Mouse (Mus musculus) lung, postnatal 36 days (tissue): ENCODE results near the gene Lrrc8c.
A peak's percentile ranks its signal among the peaks of the same experiment; 100 is the strongest.

Source experiments
- DNase-seq: peaks from one replicate; pipeline ENCODE4 v3.0.0; 2022; ENCODE audit warnings: mixed read lengths

Lrrc8c gene

GRCm38 (mm10) chr5:105501136-105501535 is 18.1 kb upstream of the Lrrc8c start:
- DNase-seq = no peak

GRCm38 (mm10) chr5:105508813-105509212 is 10.4 kb upstream of the Lrrc8c start:
- no peak for DNase-seq

- no peak for DNase-seq
Observed at GRCm38 (mm10) chr5:105512297-105512696, 6.9 kb upstream of the Lrrc8c start.

- DNase-seq = no peak
Observed at GRCm38 (mm10) chr5:105515532-105515931, 3.7 kb upstream of the Lrrc8c start.

- no peak for DNase-seq
Observed at GRCm38 (mm10) chr5:105516290-105516689, 2.9 kb upstream of the Lrrc8c start.

DNA sequence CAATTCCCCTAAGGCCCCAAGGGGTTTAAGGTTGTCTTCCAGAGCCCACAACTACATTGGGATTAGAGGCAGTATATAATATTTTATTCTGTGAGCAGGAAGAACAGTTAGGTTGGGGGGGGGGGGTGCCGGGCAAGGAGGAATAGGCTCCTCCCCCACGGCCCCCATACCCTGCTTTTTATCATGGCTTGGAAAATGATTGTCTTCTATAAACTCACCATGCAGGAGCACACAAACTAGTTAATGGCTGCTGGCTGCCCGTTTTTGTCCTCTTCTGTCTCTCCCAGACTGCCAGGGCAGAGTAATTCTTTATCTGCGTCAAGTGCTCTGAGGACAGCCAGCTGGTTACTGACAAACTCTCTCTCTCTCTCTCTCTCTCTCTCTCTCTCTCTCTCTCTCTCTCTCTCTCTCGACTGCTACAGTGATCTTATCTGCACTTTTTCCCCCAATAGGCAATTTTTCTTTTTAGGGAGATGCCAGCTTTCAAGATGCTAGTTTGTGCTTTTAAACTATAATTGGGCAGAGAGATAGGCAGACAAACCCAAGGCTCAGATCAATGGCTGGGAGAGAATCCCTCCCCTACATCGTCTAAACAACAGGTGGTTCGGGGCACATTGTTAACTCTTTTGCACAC is 1.1 kb upstream of the Lrrc8c start:
- no peak for DNase-seq

DNA sequence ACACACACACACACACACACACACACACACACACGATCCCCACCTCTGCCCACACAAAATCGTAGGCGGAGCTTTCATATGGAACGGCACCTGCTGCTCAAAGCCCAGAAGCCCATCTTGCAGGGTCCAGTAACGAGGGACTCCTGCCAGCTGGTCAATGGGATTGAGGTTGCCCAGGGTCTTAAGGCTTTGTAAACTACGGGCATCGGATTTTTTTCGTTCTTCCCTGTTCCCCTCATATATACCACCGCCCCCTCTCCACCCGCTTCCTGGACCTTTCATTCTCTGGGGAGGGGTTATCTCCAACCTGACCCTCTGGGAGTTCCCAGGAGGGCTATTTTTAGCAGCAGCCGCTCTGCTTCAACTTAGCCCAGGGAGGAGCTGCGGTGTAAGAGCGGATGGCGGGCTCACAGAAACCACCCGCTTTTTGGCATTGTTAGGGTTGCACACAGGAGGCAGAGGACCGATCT is 527 bp upstream of the Lrrc8c start:
- peak; percentile 33 for DNase-seq

GRCm38 (mm10) chr5:105519976-105520300 is 750 bp downstream of the Lrrc8c start:
- no peak for DNase-seq

DNA sequence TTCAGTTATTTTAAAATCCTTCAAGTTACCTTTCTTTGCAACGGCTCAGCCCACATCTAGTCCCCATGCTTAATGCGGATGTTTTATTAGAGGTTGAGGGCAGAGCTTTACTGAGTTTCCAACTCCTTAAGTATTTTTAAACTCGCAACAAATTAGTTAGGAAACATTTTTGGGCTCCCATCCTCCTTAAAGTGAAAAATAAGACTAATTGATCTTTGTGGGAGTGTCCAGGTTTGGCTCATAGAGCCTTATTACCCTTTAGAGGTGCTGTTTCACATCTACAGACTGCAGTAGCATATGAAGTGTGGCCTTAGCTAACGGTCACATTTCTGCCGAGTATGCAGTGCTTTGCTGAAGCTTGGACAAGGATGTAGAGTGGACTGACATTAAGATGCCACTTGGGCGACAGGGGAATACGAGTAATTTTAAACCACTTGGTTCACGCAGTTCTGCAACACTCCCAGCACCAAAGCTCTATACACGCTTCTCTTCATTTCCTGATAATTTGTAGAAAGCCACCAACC is 1.3 kb downstream of the Lrrc8c start:
- DNase-seq = no peak

DNA sequence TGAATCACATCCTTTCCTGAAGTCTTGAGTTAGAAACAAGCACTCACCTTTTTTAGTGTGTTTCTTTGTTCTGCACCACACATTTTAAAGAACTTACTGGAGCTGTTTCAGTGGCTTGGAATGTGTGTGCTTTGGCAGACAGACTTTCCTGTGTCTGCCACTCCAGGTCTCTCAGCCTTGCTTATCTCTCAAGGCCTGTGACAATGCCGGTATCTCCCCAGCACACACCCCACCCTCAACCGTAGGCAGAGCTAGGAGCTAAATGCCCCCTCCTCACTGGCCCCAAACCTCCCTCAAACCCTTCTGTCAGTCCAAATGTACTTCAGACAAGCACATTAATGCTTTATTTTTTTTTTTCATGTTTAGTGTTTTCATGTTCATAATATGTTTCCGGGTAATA is 4.3 kb downstream of the Lrrc8c start:
- peak; percentile 57 for DNase-seq

DNA sequence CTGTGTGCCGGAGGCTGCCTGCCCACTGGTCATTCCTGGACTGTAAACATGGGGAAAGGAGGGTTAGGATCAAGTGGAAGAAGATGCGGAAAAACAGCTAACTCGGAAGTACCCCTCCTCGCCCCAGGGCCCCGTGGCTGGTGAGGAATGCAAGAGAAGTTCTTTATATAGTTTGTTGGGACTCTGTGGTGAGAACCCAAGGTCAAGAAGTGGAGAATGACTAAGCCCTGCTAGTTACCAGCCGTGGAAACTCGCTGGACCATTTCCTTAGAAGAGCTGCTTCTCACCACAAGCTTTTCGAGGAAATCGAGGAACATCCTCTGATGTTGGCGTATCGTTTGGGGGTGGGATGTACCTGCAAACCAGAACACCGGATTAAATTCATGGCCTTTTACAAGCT is 5.8 kb downstream of the Lrrc8c start:
- no peak for DNase-seq

- no peak for DNase-seq
Observed at GRCm38 (mm10) chr5:105526107-105526645, 7.0 kb downstream of the Lrrc8c start.

DNA sequence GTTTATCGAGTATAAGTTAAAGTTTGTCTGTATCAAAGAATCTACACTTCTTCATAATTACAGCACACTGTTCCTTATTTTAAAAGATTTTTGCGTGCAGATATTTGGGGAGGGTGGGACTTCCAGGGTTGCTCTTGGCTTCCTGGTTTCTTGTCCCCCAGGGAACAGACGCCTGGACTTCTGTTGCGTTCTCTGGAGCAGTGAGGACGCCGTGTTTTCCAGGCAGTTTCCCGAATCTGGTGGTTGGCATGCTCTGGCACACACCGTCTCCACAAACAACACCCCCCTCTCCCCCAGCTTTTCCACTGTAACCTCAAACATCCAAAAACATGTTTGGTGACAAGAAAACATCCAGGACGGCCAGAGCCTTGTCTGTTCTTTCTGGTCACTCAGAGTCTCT is 7.6 kb downstream of the Lrrc8c start:
- DNase-seq = no peak

GRCm38 (mm10) chr5:105527477-105528331 is 8.5 kb downstream of the Lrrc8c start:
- peak; percentile 41 for DNase-seq

DNA sequence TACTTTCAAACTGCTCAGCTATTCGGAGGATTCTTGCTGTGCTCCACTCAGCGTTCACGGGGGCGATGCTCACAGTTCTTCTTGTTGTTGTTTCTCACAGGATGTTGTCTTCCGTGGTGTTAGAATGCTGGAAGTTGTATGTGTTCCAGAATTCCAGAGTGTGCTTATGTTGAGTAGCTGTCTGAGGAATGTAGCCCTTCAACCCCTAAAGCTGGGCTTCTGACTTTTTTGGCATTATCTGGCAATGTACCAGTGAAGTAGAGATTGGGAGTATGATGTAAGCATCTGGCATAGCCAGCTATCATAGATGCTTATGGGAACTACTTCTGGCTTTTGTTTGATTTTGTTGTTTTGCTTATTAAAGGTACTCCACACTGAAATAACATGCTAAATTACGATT is 11.4 kb downstream of the Lrrc8c start:
- DNase-seq = peak; percentile 43

DNA sequence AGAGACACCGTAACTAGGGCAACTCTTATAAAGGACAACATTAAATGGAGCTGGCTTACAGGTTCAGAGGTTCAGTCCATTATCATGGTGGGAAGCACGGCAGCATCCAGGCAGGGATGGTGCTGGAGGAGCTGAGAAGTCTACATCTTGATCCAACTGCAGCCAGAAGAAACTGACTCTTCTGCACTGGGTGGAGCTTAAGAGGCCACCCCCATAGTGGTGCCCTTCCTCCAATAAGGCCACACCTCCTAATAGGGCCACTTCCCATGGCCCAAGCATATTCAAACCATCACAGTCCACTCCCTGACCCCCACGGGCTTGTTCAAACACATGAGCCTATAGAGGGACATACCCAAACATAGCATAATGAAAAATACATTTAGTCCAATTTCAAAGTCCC is 16.0 kb downstream of the Lrrc8c start:
- no peak for DNase-seq

- DNase-seq = no peak
Observed at GRCm38 (mm10) chr5:105536172-105536571, 17.0 kb downstream of the Lrrc8c start.

- DNase-seq = no peak
Observed at GRCm38 (mm10) chr5:105537101-105537723, 18.0 kb downstream of the Lrrc8c start.

- no peak for DNase-seq
Observed at GRCm38 (mm10) chr5:105541051-105541450, 21.9 kb downstream of the Lrrc8c start.

DNA sequence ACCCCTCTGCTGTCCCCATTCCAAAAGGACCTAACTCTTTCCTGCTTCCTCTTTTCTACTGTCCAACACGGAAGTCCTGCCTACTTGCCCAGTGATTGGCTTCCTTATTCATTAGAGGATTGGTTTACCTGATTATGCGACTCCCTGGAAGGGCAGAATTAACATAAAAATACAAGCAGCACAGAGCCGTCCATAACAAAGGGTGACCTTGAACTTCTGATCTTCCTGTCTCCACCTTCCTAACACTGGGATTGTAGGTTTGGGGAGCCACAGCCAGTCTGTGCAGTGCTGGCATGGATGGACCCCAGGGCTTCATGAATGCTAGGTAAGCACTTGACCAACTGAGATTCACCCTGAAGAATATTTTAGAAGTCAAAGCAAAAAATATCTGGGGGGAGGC is 25.9 kb downstream of the Lrrc8c start:
- no peak for DNase-seq

DNA sequence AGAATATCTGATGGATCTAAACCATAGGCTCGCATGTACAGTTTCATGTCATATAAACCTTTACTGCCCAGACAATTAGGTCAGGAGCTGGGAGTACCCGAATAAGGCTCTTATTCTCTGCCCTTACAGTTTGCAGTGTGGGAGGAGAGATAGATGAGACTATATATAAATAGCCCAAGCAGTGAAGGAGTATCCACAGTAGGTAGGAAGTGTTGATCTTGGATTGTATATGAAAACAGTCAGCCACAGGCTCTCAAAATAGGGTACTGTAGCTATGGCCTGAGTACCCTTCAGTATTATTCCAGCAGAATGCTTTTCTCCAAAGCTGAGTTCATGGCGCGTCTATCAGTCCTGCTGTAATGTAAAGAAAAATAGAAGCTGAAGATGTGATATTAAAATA is 27.9 kb downstream of the Lrrc8c start:
- no peak for DNase-seq

DNA sequence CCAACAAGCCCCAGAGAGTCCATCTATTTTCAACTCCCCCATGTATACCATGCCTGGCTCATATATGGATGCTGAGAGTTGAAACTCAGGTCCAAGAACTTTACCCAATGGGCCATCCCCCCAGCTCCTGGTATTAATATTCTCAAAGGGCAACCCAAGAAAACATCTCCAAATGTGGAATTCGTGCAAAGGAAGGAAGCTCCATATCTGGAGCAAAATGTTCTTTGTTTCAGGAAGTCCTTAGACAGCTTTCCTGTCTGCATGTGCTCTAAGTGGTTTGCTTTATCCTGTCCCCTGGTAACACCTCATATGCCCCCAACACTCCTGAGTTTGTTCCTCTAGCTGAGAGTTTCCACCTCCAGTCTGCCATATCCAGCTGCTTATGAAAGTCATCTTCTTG is 32.6 kb downstream of the Lrrc8c start:
- no peak for DNase-seq

GRCm38 (mm10) chr5:105556291-105556690 is 37.1 kb downstream of the Lrrc8c start:
- DNase-seq = no peak

- DNase-seq = no peak
Observed at GRCm38 (mm10) chr5:105557346-105557745, 38.2 kb downstream of the Lrrc8c start.
